Mouse (Mus musculus) lung, embryonic 15.5 days (tissue): Measurements from ENCODE around the gene Zfp280d. TPM values are rescaled to one million over a fixed set of nuclear protein-coding genes. Genes with fewer than 3 reads are reported as not detected.

Experiments used
- ATAC-seq: fragments of 200-750 bp; cut with Nextera tagmentation; 2 replicates; pipeline ENCODE4 v1.8.0; 2017; ENCODE audit warnings: moderate number of reproducible peaks, borderline replicate concordance; ENCODE audit not compliant: low FRiP score, low TSS enrichment; ENCODE audit errors: extremely low read depth
- H3K27ac ChIP-seq: fragments of 300-500 bp; sonication (generic); 2 replicates; pipeline ENCODE4 v1.5.1; 2015; ENCODE audit warnings: moderate library complexity, mild to moderate bottlenecking, inconsistent platforms
- H3K27me3 ChIP-seq: fragments of 300-500 bp; sonication (generic); 2 replicates; pipeline ENCODE4 v1.6.1; 2015; ENCODE audit warnings: inconsistent platforms
- H3K36me3 ChIP-seq: fragments of 300-500 bp; sonication (generic); 2 replicates; pipeline ENCODE4 v1.6.1; 2015; ENCODE audit warnings: inconsistent platforms
- H3K4me1 ChIP-seq: fragments of 300-500 bp; sonication (generic); 2 replicates; pipeline ENCODE4 v1.6.1; 2015; ENCODE audit warnings: inconsistent platforms
- H3K4me2 ChIP-seq: fragments of 300-500 bp; sonication (generic); 2 replicates; pipeline ENCODE4 v1.6.1; 2015; ENCODE audit warnings: inconsistent platforms, mild to moderate bottlenecking, moderate library complexity
- H3K4me3 ChIP-seq: fragments of 300-500 bp; sonication (generic); 2 replicates; pipeline ENCODE4 v1.5.1; 2015; ENCODE audit warnings: mild to moderate bottlenecking, inconsistent platforms
- H3K9ac ChIP-seq: fragments of 300-500 bp; sonication (generic); 2 replicates; pipeline ENCODE4 v1.6.1; 2015; ENCODE audit warnings: inconsistent platforms
- H3K9me3 ChIP-seq: fragments of 300-500 bp; sonication (generic); 2 replicates; pipeline ENCODE4 v1.6.1; 2016; ENCODE audit warnings: inconsistent platforms
- WGBS: fragments of 180-500 bp; shearing (Covaris S2); methylation state at CpG from one replicate; pipeline ENCODE4 v1.1.7; 2015; 5-methylcytosine and 5-hydroxymethylcytosine counted together
- polyA plus RNA-seq: library from polyadenylated mRNA; unstranded; fragments of >200 nt; fragmentation: Nextera tagmentation; extraction: Ambion mirVana; gene quantifications from 2 replicates; pipeline ENCODE4 v1.2.1, GENCODE M21; 2015

Gene Zfp280d
- polyA plus RNA-seq, 1 experiment from 2014 or later = 40.3 TPM

DNA sequence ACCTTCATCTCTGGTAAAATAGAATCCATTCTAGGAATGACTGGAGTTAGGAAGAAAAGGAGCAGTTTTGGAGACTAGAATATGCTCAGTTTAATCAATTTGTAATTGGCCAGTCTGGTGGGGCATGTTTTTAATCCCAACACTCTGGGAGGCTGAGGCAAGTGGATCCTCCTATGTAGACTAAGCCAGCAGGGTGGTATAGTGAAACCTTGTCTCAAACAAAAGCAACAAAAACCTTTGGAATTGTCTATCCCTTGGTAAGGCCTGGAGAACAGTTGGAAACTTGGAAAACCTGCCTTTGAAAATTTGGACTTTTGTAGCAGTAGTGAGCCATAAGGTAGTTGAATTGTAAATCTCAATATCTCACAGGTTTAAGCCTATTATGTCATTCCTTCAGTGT, 2.3 kb downstream of the Zfp280d start:
- H3K27me3 ChIP-seq = no peaks in the 10 kb centered on the region
- peaks cover 15% of the 10 kb centered on the region; the same call in 1 of the 2 replicates for H3K4me1 ChIP-seq
- no peak overlapping the region for H3K4me2 ChIP-seq
- no peaks in the 10 kb centered on the region for H3K9me3 ChIP-seq
- H3K27ac ChIP-seq = no peak overlapping the region
- no peak overlapping the region for H3K9ac ChIP-seq
- H3K36me3 ChIP-seq = no peaks in the 10 kb centered on the region
- no peak overlapping the region for H3K4me3 ChIP-seq
- ATAC-seq = no peak

DNA sequence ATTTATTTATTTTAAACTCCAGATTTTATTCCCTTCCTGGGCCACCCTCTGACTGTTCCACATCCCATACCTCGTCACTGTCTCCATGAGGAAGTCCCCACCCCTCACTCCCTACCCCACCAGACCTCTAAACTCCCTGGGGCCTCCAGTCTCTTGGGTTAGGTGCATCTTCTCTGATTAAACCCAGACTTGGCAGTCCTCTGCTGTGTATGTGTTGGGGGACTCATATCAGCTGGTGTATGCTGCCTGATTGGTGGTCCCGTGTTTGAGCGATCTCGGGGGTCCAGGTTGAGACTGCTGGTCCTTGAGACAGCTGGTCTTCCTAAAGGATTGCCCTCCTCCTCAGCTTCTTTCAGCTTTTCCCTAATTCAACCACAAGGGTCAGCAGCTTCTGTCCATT, 5.3 kb downstream of the Zfp280d start:
- no peak overlapping the region for H3K4me2 ChIP-seq
- no peak overlapping the region for H3K4me3 ChIP-seq
- H3K9ac ChIP-seq = no peak overlapping the region
- no peak overlapping the region for H3K27ac ChIP-seq
- ATAC-seq = no peak
- WGBS = 77% methylated on average over 4 of the region's 4 CpGs
- H3K4me1 ChIP-seq = peaks cover 15% of the 10 kb centered on the region; the same call in 1 of the 2 replicates
- H3K27me3 ChIP-seq = no peaks in the 10 kb centered on the region
- no peaks in the 10 kb centered on the region for H3K36me3 ChIP-seq
- no peaks in the 10 kb centered on the region for H3K9me3 ChIP-seq

- ATAC-seq = no peak
- WGBS = 73% methylated on average over 2 of the region's 2 CpGs
These were observed 13.0 kb downstream of the Zfp280d start for GRCm38 (mm10) chr9:72287696-72288095.

DNA sequence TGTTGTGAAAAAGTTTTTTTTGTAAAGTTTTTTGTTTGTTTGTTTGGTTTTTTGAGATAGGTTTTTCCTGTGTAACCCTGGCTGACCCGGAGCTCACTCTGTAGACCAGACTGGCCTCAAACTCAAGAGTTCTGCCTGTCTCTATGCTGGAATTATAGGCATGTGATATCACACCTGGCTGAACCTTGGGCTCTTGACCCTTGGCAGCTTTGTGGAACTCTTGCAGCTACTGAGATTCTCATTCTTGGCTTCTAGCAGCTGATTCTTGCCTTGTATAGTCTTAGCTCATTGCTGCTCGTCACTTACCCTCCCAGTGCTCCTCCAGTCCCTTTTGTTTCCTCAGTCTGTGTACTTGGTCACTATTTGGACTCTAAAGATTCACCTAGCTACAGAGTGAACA, 13.6 kb downstream of the Zfp280d start:
- Histone ChIP-seq H3K4me1 (no peaks in the 10 kb centered on the region), H3K9me3 (no peaks in the 10 kb centered on the region), H3K36me3 (0 out of 2 replicates have a peak, but pooled peaks cover 6% of the 10 kb centered on the region), H3K27me3 (no peaks in the 10 kb centered on the region), H3K27ac (no peak overlapping the region), H3K9ac (no peak overlapping the region), H3K4me2 (no peak overlapping the region), H3K4me3 (no peak overlapping the region)
- 72% methylated on average over 2 of the region's 2 CpGs for whole genome bisulfite sequencing
- no peak for ATAC-seq

More at GRCm38 (mm10) chr9:72287696-72288095, 13.0 kb downstream of the Zfp280d start:
- Histone ChIP-seq H3K9ac (no peak overlapping the region), H3K9me3 (no peaks in the 10 kb centered on the region), H3K36me3 (0 out of 2 replicates have a peak, but pooled peaks cover 6% of the 10 kb centered on the region), H3K4me2 (no peak overlapping the region), H3K4me3 (no peak overlapping the region), H3K27me3 (no peaks in the 10 kb centered on the region), H3K27ac (no peak overlapping the region), H3K4me1 (no peaks in the 10 kb centered on the region)

DNA sequence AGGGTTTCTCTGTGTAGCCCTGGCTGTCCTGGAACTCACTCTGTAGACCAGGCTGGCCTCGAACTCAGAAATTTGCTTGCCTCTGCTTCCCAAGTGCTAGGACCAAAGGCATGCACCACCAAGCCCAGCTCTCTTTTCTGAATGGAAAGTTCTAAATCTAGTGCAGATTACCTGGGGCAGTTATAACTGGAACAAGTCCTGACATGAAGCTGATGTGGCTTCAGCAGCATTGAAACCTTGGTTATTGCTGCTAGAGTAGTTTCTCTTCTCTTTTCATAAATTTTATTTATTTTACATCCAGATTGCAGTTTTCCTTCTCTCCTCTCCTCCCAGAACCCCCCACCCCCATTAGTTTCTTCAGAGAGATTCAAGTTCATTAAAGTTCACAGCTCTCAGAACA, 14.4 kb downstream of the Zfp280d start:
- Histone ChIP-seq H3K4me2 (no peak overlapping the region), H3K9me3 (no peaks in the 10 kb centered on the region), H3K4me1 (no peaks in the 10 kb centered on the region), H3K36me3 (0 out of 2 replicates have a peak, but pooled peaks cover 6% of the 10 kb centered on the region), H3K4me3 (no peak overlapping the region), H3K27me3 (no peaks in the 10 kb centered on the region), H3K27ac (no peak overlapping the region), H3K9ac (no peak overlapping the region)
- ATAC-seq = no peak
- WGBS = 95% methylated on average over 1 of the region's 1 CpGs

- Histone ChIP-seq H3K9ac (no peak overlapping the region), H3K36me3 (0 out of 2 replicates have a peak, but pooled peaks cover 6% of the 10 kb centered on the region), H3K4me1 (no peaks in the 10 kb centered on the region), H3K4me3 (no peak overlapping the region), H3K27ac (no peak overlapping the region), H3K9me3 (no peaks in the 10 kb centered on the region), H3K4me2 (no peak overlapping the region), H3K27me3 (no peaks in the 10 kb centered on the region)
- no peak for ATAC-seq
These were observed 19.4 kb downstream of the Zfp280d start for GRCm38 (mm10) chr9:72294076-72294475.

- ATAC-seq = no peak
- H3K4me1 ChIP-seq = no peaks in the 10 kb centered on the region
- no peak overlapping the region for H3K9ac ChIP-seq
- peaks cover 31% of the 10 kb centered on the region for H3K36me3 ChIP-seq
- no peaks in the 10 kb centered on the region for H3K9me3 ChIP-seq
- H3K27ac ChIP-seq = no peak overlapping the region
- H3K27me3 ChIP-seq = no peaks in the 10 kb centered on the region
- 84% methylated on average over 2 of the region's 2 CpGs for WGBS
- H3K4me3 ChIP-seq = no peak overlapping the region
- no peak overlapping the region for H3K4me2 ChIP-seq
These were observed 35.1 kb downstream of the Zfp280d start for GRCm38 (mm10) chr9:72309765-72310164.

GRCm38 (mm10) chr9:72333221-72333620, 58.6 kb downstream of the Zfp280d start:
- Histone ChIP-seq H3K4me3 (no peak overlapping the region), H3K36me3 (peaks cover 30% of the 10 kb centered on the region), H3K4me1 (no peaks in the 10 kb centered on the region), H3K27me3 (no peaks in the 10 kb centered on the region), H3K9me3 (no peaks in the 10 kb centered on the region), H3K27ac (no peak overlapping the region), H3K9ac (no peak overlapping the region), H3K4me2 (no peak overlapping the region)
- ATAC-seq = no peak
- WGBS = 95% methylated on average over 2 of the region's 2 CpGs

GRCm38 (mm10) chr9:72336069-72336468, 61.4 kb downstream of the Zfp280d start:
- H3K4me2 ChIP-seq = no peak overlapping the region
- H3K27me3 ChIP-seq = no peaks in the 10 kb centered on the region
- no peak overlapping the region for H3K9ac ChIP-seq
- peaks cover 33% of the 10 kb centered on the region for H3K36me3 ChIP-seq
- ATAC-seq = no peak
- 93% methylated on average over 2 of the region's 2 CpGs for WGBS
- H3K4me1 ChIP-seq = no peaks in the 10 kb centered on the region
- no peak overlapping the region for H3K27ac ChIP-seq
- no peaks in the 10 kb centered on the region for H3K9me3 ChIP-seq
- no peak overlapping the region for H3K4me3 ChIP-seq

DNA sequence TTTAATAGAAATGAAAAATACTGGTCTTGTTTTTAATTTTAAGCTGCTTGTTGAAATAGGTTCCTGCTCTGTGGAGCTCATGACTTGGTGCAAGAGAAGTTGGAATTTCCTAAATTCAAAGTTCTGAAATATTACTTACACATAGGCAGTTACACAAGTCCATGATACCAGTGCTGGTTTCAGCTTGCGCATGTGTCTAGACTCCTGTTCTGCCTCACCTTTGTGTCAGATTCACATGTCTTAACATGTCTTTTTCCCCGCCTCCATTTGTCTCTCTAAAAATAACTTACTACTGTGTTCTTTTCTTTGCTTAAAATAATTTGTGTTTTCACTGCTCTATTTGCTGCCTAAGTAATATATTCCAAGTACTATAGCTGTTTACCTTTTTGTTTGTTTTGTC, 64.5 kb downstream of the Zfp280d start:
- no peak overlapping the region for H3K4me3 ChIP-seq
- no peak overlapping the region for H3K4me2 ChIP-seq
- H3K9ac ChIP-seq = no peak overlapping the region
- WGBS = 96% methylated on average over 2 of the region's 2 CpGs
- ATAC-seq = no peak
- no peaks in the 10 kb centered on the region for H3K9me3 ChIP-seq
- no peak overlapping the region for H3K27ac ChIP-seq
- H3K4me1 ChIP-seq = no peaks in the 10 kb centered on the region
- H3K27me3 ChIP-seq = no peaks in the 10 kb centered on the region
- peaks cover 26% of the 10 kb centered on the region for H3K36me3 ChIP-seq

DNA sequence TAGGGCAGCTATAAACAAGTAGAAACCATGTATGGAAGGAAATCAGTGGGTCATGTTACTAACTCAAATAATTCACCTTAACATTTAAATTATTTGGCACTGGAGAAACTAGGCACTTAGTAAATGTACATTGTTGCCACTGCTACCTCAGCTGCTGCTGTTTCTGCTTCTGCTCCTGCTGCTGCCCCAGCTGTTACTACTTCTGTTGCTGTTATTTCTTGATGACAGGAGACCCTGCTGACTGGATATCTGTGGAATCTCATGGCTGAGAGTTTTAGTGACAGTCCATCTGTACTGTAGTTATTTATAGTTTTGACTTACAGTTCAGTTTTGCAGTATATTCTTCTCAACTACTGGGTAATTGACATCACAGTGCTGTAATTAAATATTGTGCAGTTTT, 69.2 kb downstream of the Zfp280d start:
- H3K36me3 ChIP-seq = peaks cover 29% of the 10 kb centered on the region; the same call in 1 of the 2 replicates

DNA sequence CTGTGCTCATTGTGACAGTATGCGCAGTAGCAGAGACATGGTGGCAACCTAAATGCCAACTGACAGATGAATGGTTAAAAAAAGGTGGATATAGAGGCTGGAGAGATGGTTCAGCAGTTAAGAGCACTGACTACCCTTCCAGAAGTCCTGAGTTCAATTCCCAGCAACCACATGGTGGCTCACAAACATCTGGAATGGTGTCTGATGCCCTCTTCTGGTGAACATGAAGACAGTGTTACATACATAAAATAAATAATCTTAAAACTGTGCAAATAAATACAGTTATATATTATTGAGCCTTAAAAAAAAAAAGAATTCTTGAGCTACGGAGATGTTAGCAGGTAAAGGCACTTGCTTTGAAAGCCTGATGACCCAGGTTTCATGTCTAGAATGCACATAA, 97.7 kb downstream of the Zfp280d start:
- Histone ChIP-seq H3K27me3 (no peaks in the 10 kb centered on the region), H3K4me1 (no peaks in the 10 kb centered on the region), H3K9ac (no peak overlapping the region), H3K9me3 (no peaks in the 10 kb centered on the region), H3K4me2 (no peak overlapping the region), H3K4me3 (no peak overlapping the region), H3K36me3 (no peaks in the 10 kb centered on the region), H3K27ac (no peak overlapping the region)
- 90% methylated on average over 2 of the region's 2 CpGs for WGBS
- ATAC-seq = no peak

More for the DNA sequence above, 69.2 kb downstream of the Zfp280d start:
- Histone ChIP-seq H3K9me3 (no peaks in the 10 kb centered on the region), H3K4me3 (no peak overlapping the region), H3K27me3 (no peaks in the 10 kb centered on the region), H3K27ac (no peak overlapping the region), H3K4me2 (no peak overlapping the region), H3K9ac (no peak overlapping the region), H3K4me1 (no peaks in the 10 kb centered on the region)
- no peak for ATAC-seq

GRCm38 (mm10) chr9:72374074-72374473, 99.4 kb downstream of the Zfp280d start:
- Histone ChIP-seq H3K27me3 (no peaks in the 10 kb centered on the region), H3K4me2 (no peak overlapping the region), H3K9me3 (no peaks in the 10 kb centered on the region), H3K27ac (no peak overlapping the region), H3K36me3 (no peaks in the 10 kb centered on the region), H3K4me3 (no peak overlapping the region), H3K4me1 (no peaks in the 10 kb centered on the region), H3K9ac (no peak overlapping the region)
- WGBS = 89% methylated on average over 3 of the region's 3 CpGs
- ATAC-seq = no peak
